Mouse (Mus musculus): ENCODE measurements at regions not wholly inside any gene's neighbourhood (a gene's known extent, or its start where the extent isn't known, plus 50 kb on each side); places are given as distances from the start of the nearest gene placed in this dataset.

GRCm38 (mm10) chr16:19886596-19886995, 96.2 kb downstream of the Klhl6 start:
- TF ChIP-seq POLR2A (IDR thresholded peaks at IDR 0.05; ENCODE audit: extremely low read depth, insufficient read depth, low read length), result no peak
- TF ChIP-seq CTCF (IDR thresholded peaks at IDR 0.05; ENCODE audit: extremely low read depth, insufficient read depth, low read length), result no peak
